Mouse (Mus musculus) stomach, postnatal 0 days (tissue): ENCODE data around the gene C1ql4.

ENCODE experiments used
- CTCF ChIP-seq: IDR thresholded peaks from 2 replicates; pipeline ENCODE4 v1.5.1; 2016; ENCODE audit warnings: antibody characterized with exemption, low read depth, mild to moderate bottlenecking, moderate library complexity
- EP300 ChIP-seq: optimal IDR thresholded peaks from 2 replicates; pipeline ENCODE3; 2016; ENCODE audit warnings: antibody characterized with exemption

GRCm38 (mm10) chr15:99099139-99099556 lies 11.5 kb upstream of the C1ql4 start:
- TF ChIP-seq CTCF (peak; percentile 91), EP300 (no peak)
